Mouse (Mus musculus) megakaryocyte-erythroid progenitor cell, adult 5-6 weeks (primary cell): ENCODE measurements around the gene Tmem219. TPM values are rescaled to one million over a fixed set of nuclear protein-coding genes. Genes with fewer than 3 reads are reported as not detected.

ENCODE experiments used
- total RNA-seq, 2 experiments: library from RNA; stranded (forward) in 1 of 2; stranded (reverse) in 1 of 2; fragments of 200-1000, 215-1000 nt in 1 of 2; fragments of >200 nt in 1 of 2; fragmentation: Nextera tagmentation in 1 of 2; gene quantifications; 2 replicates each; pipeline ENCODE4 v1.2.3; 2014 to 2017

The Tmem219 gene
- total RNA-seq, 2 experiments from 2014 or later, result 17.9 to 22.0 TPM

Other genes starting within 250 kb of the Tmem219 start
Only the 30 nearest of the 31 such genes appear.
- 212 and 218 TPM in 2 replicates for gene Bola2, start 227.5 kb downstream of the Tmem219 start, total RNA-seq (2014; fragmentation: Nextera tagmentation)
- 107 and 179 TPM in 2 replicates for gene Bola2, start 227.5 kb downstream of the Tmem219 start, total RNA-seq (2017)
- gene Slx1b, start 227.1 kb downstream of the Tmem219 start, total RNA-seq (2014; fragmentation: Nextera tagmentation), result 3.7 and 9.3 TPM in 2 replicates
- 2.9 and 3.0 TPM in 2 replicates for gene Slx1b, start 227.1 kb downstream of the Tmem219 start, total RNA-seq (2017)
- 31.8 and 35.5 TPM in 2 replicates for gene Coro1a, start 215.1 kb downstream of the Tmem219 start, total RNA-seq (2014; fragmentation: Nextera tagmentation)
- 40.7 and 41.2 TPM in 2 replicates for gene Coro1a, start 215.1 kb downstream of the Tmem219 start, total RNA-seq (2017)
- gene Mapk3, start 163.3 kb downstream of the Tmem219 start, total RNA-seq (2014; fragmentation: Nextera tagmentation), result 41.0 and 45.1 TPM in 2 replicates
- 17.5 and 20.1 TPM in 2 replicates for gene Mapk3, start 163.3 kb downstream of the Tmem219 start, total RNA-seq (2017)
- 0.26 and 2.5 TPM in 2 replicates for gene Gdpd3, start 156.6 kb downstream of the Tmem219 start, total RNA-seq (2014; fragmentation: Nextera tagmentation)
- gene Gdpd3, start 156.6 kb downstream of the Tmem219 start, total RNA-seq (2017), result 0.09 TPM in 1 of 2 replicates, not detected in the other
- gene Ypel3, start 146.0 kb downstream of the Tmem219 start, total RNA-seq (2014; fragmentation: Nextera tagmentation), result 26.6 and 40.6 TPM in 2 replicates
- 20.2 and 22.6 TPM in 2 replicates for gene Ypel3, start 146.0 kb downstream of the Tmem219 start, total RNA-seq (2017)
- gene Tbx6, start 141.4 kb downstream of the Tmem219 start, total RNA-seq (2014; fragmentation: Nextera tagmentation), result 0.69 and 3.1 TPM in 2 replicates
- gene Tbx6, start 141.4 kb downstream of the Tmem219 start, total RNA-seq (2017), result not detected in 2 replicates
- 176 and 189 TPM in 2 replicates for gene Ppp4c, start 130.4 kb downstream of the Tmem219 start, total RNA-seq (2014; fragmentation: Nextera tagmentation)
- 104 and 127 TPM in 2 replicates for gene Ppp4c, start 130.4 kb downstream of the Tmem219 start, total RNA-seq (2017)
- gene Fam57b, start 125.2 kb downstream of the Tmem219 start, total RNA-seq (2014; fragmentation: Nextera tagmentation), result 0.61 TPM in 1 of 2 replicates, not detected in the other
- gene Fam57b, start 125.2 kb downstream of the Tmem219 start, total RNA-seq (2017), result 0.42 TPM in 1 of 2 replicates, not detected in the other
- gene 4930451I11Rik, start 91.3 kb downstream of the Tmem219 start, total RNA-seq (2014; fragmentation: Nextera tagmentation), result not detected in 2 replicates
- gene 4930451I11Rik, start 91.3 kb downstream of the Tmem219 start, total RNA-seq (2017), result not detected in 2 replicates
- gene Doc2a, start 75.5 kb downstream of the Tmem219 start, total RNA-seq (2014; fragmentation: Nextera tagmentation), result not detected in 2 replicates
- not detected in 2 replicates for gene Doc2a, start 75.5 kb downstream of the Tmem219 start, total RNA-seq (2017)
- gene Hirip3, start 60.9 kb downstream of the Tmem219 start, total RNA-seq (2014; fragmentation: Nextera tagmentation), result 51.6 and 123 TPM in 2 replicates
- 327 and 333 TPM in 2 replicates for gene Hirip3, start 60.9 kb downstream of the Tmem219 start, total RNA-seq (2017)
- gene Ino80e, start 60.5 kb downstream of the Tmem219 start, total RNA-seq (2014; fragmentation: Nextera tagmentation), result 124 and 132 TPM in 2 replicates
- 29.4 and 45.6 TPM in 2 replicates for gene Ino80e, start 60.5 kb downstream of the Tmem219 start, total RNA-seq (2017)
- 36.1 and 44.2 TPM in 2 replicates for gene Taok2, start 38.2 kb downstream of the Tmem219 start, total RNA-seq (2014; fragmentation: Nextera tagmentation)
- 22.1 and 25.1 TPM in 2 replicates for gene Taok2, start 38.2 kb downstream of the Tmem219 start, total RNA-seq (2017)
- 14.0 and 18.6 TPM in 2 replicates for gene Kctd13, start 6.0 kb upstream of the Tmem219 start, total RNA-seq (2014; fragmentation: Nextera tagmentation)
- 9.0 and 22.1 TPM in 2 replicates for gene Kctd13, start 6.0 kb upstream of the Tmem219 start, total RNA-seq (2017)
- not detected in 2 replicates for gene Asphd1, start 26.7 kb upstream of the Tmem219 start, total RNA-seq (2014; fragmentation: Nextera tagmentation)
- gene Asphd1, start 26.7 kb upstream of the Tmem219 start, total RNA-seq (2017), result not detected in 2 replicates
- gene Sez6l2, start 27.6 kb upstream of the Tmem219 start, total RNA-seq (2014; fragmentation: Nextera tagmentation), result 3.2 and 4.4 TPM in 2 replicates
- 0.76 TPM in 1 of 2 replicates, not detected in the other for gene Sez6l2, start 27.6 kb upstream of the Tmem219 start, total RNA-seq (2017)
- 61.3 and 70.2 TPM in 2 replicates for gene Cdipt, start 53.0 kb upstream of the Tmem219 start, total RNA-seq (2014; fragmentation: Nextera tagmentation)
- 31.8 and 49.8 TPM in 2 replicates for gene Cdipt, start 53.0 kb upstream of the Tmem219 start, total RNA-seq (2017)
- not detected in 2 replicates for gene Cdiptos, start 53.2 kb upstream of the Tmem219 start, total RNA-seq (2014; fragmentation: Nextera tagmentation)
- 0.23 TPM in 1 of 2 replicates, not detected in the other for gene Cdiptos, start 53.2 kb upstream of the Tmem219 start, total RNA-seq (2017)
- gene Mvp, start 91.7 kb upstream of the Tmem219 start, total RNA-seq (2014; fragmentation: Nextera tagmentation), result 5.6 and 7.9 TPM in 2 replicates
- 13.5 and 19.7 TPM in 2 replicates for gene Mvp, start 91.7 kb upstream of the Tmem219 start, total RNA-seq (2017)
- gene Pagr1b, start 93.6 kb upstream of the Tmem219 start, total RNA-seq (2014; fragmentation: Nextera tagmentation), result 0.66 TPM in 1 of 2 replicates, not detected in the other
- 4.5 and 8.7 TPM in 2 replicates for gene Pagr1b, start 93.6 kb upstream of the Tmem219 start, total RNA-seq (2017)
- 62.5 and 66.9 TPM in 2 replicates for gene Pagr1a, start 94.4 kb upstream of the Tmem219 start, total RNA-seq (2014; fragmentation: Nextera tagmentation)
- gene Pagr1a, start 94.4 kb upstream of the Tmem219 start, total RNA-seq (2017), result 24.5 TPM in 1 of 2 replicates, not detected in the other
- 0.47 and 3.3 TPM in 2 replicates for gene Gm42742, start 98.2 kb upstream of the Tmem219 start, total RNA-seq (2014; fragmentation: Nextera tagmentation)
- gene Gm42742, start 98.2 kb upstream of the Tmem219 start, total RNA-seq (2017), result 22.6 TPM in 1 of 2 replicates, not detected in the other
- 0.74 and 2.0 TPM in 2 replicates for gene Prrt2, start 98.3 kb upstream of the Tmem219 start, total RNA-seq (2014; fragmentation: Nextera tagmentation)
- 0.80 and 2.3 TPM in 2 replicates for gene Prrt2, start 98.3 kb upstream of the Tmem219 start, total RNA-seq (2017)
- 256 and 270 TPM in 2 replicates for gene Maz, start 104.1 kb upstream of the Tmem219 start, total RNA-seq (2014; fragmentation: Nextera tagmentation)
- gene Maz, start 104.1 kb upstream of the Tmem219 start, total RNA-seq (2017), result 54.2 and 70.0 TPM in 2 replicates
- gene Kif22, start 119.6 kb upstream of the Tmem219 start, total RNA-seq (2014; fragmentation: Nextera tagmentation), result 68.1 and 120 TPM in 2 replicates
- gene Kif22, start 119.6 kb upstream of the Tmem219 start, total RNA-seq (2017), result 56.1 and 67.7 TPM in 2 replicates
- gene Zg16, start 164.4 kb upstream of the Tmem219 start, total RNA-seq (2014; fragmentation: Nextera tagmentation), result 61.9 and 97.7 TPM in 2 replicates
- 27.8 and 47.2 TPM in 2 replicates for gene Zg16, start 164.4 kb upstream of the Tmem219 start, total RNA-seq (2017)
- 17.6 and 18.5 TPM in 2 replicates for gene AI467606, start 168.4 kb upstream of the Tmem219 start, total RNA-seq (2014; fragmentation: Nextera tagmentation)
- 14.2 and 17.9 TPM in 2 replicates for gene AI467606, start 168.4 kb upstream of the Tmem219 start, total RNA-seq (2017)
- gene Qprt, start 199.3 kb upstream of the Tmem219 start, total RNA-seq (2014; fragmentation: Nextera tagmentation), result 4.4 and 8.2 TPM in 2 replicates
- gene Qprt, start 199.3 kb upstream of the Tmem219 start, total RNA-seq (2017), result 1.7 and 5.3 TPM in 2 replicates
- 134 and 142 TPM in 2 replicates for gene Spn, start 214.9 kb upstream of the Tmem219 start, total RNA-seq (2014; fragmentation: Nextera tagmentation)
- 294 and 351 TPM in 2 replicates for gene Spn, start 214.9 kb upstream of the Tmem219 start, total RNA-seq (2017)